Mouse (Mus musculus): ENCODE measurements around the gene Ndufv2. TPM values are rescaled to one million over a fixed set of nuclear protein-coding genes. Genes with fewer than 3 reads are reported as not detected.

Ndufv2 gene
- total RNA-seq, 2 experiments from 2014 or later, result 362 to 532 TPM

Other genes starting within 250 kb of the Ndufv2 start
- 10 to 100 TPM; 46.3 to 66.8 TPM for gene Ralbp1, start 215.8 kb downstream of the Ndufv2 start, total RNA-seq (2021)
- 10 to 100 TPM; 90.4 to 99.9 TPM for gene Twsg1, start 150.3 kb downstream of the Ndufv2 start, total RNA-seq (2021)
- 10 to 100 TPM; 25.2 to 32.1 TPM for gene Ankrd12, start 24.5 kb downstream of the Ndufv2 start, total RNA-seq (2021)
- 10 to 100 TPM; 34.0 to 36.6 TPM for gene Washc1, start 10.0 kb upstream of the Ndufv2 start, total RNA-seq (2021)
- 1 to 10 TPM; 3.7 to 4.2 TPM for gene Ddx11, start 22.0 kb upstream of the Ndufv2 start, total RNA-seq (2021)

All from adrenal gland, adult 18-20 months (tissue).